Mouse (Mus musculus) stomach, postnatal 0 days (tissue): Measurements from ENCODE around the gene Cfap43.

Source experiments
- CTCF ChIP-seq: IDR thresholded peaks from 2 replicates; pipeline ENCODE4 v1.5.1; 2016; ENCODE audit warnings: antibody characterized with exemption, low read depth, mild to moderate bottlenecking, moderate library complexity
- EP300 ChIP-seq: optimal IDR thresholded peaks from 2 replicates; pipeline ENCODE3; 2016; ENCODE audit warnings: antibody characterized with exemption

DNA sequence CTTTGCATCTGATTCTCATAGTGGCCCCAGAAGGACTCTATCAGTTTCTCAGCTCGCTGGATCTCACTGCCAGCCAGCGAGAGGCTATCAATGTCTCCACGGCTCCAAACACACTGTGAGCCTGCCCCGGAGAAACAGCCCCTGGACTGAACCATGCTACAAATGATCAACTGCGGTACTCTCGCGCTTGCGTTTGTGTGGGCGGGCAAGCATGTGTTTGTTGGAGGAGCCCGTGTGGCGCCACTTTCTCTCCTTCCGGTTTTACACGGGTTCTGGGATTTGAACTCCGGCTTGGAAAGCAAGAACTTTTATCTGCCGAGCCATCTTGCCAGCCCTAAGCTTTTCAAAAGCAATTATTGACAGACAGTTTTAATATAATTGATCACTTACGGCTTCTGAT is 86.8 kb downstream of the Cfap43 start:
- no peak for TF ChIP-seq EP300
- TF ChIP-seq CTCF: no peak
